Mouse (Mus musculus): ENCODE results near the gene Fgf14.

The Fgf14 gene

GRCm38 (mm10) chr14:123966531-123966930 lies 710.4 kb downstream of the Fgf14 start:
- Histone ChIP-seq H3K4me3 (replicated peaks; ENCODE audit: low read length) (no peak overlapping the region), H3K27me3 (ENCODE audit: insufficient read depth, low read length) (no peaks in the 10 kb centered on the region), H3K9me3 (ENCODE audit: low read length) (no peaks in the 10 kb centered on the region), H3K36me3 (ENCODE audit: insufficient read depth, low read length) (no peaks in the 10 kb centered on the region), H3K4me1 (replicated peaks; ENCODE audit: low read depth, low read length) (no peaks in the 10 kb centered on the region)
- no peak for TF ChIP-seq CTCF (conservative IDR thresholded peaks at IDR 0.05; ENCODE audit: low read length)
- no peak for TF ChIP-seq NANOG (IDR thresholded peaks at IDR 0.05; ENCODE audit: borderline replicate concordance, low read length)
- TF ChIP-seq POU5F1 (IDR thresholded peaks at IDR 0.05; ENCODE audit: borderline replicate concordance, low read length), result no peak
